Mouse (Mus musculus): Measurements from ENCODE around the gene Atp10a.

The Atp10a gene

DNA sequence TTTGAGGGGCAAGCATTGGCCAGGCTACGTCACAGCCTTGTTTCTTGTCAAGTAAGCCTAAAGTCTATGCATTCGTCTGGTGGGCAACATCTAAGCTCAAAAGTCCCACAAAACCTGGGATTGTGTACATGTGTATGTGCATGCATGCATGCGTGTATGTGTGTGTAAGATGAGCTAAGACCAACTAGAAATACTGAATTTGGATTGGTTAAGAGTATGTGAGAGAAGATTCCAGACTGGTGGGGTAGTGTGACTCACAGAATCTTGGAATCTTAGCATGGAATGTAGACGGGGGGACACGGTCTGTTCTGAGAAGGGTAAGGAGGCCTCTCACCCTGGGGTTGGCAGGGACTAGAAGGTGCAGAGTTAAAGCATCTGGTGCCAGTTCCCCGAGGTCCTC lies at the start of gene Atp10a:
TSS of gene Atp10a (plus strand) at position 301 of the 400 bp plus-strand sequence.
- no peak for DNase-seq (ENCODE audit: low read depth, low spot score)

DNA sequence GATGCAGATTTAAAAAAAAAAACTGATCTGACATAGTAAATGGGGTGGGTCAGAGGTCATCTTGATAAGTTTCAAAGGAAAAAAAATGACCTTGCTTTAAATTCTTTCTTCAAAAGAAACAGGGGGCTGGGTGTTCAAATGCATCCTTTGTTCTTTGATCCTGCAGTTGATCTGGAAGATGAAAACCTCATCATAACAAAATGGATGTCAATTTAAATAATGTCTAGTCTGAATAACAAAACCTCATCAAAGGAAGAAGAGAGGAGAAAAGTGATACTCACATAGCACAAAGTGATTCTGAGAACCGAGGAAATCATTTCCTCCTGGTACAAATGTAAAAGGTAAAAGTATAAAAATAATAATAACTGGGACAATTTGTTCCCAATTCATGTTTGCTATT lies 37.9 kb upstream of the Atp10a start:
- DNase-seq (ENCODE audit: low read depth, low spot score) = no peak

GRCm38 (mm10) chr7:58626305-58627155 lies 29.4 kb upstream of the Atp10a start:
- no peak for DNase-seq (ENCODE audit: low read depth, low spot score)

- DNase-seq (ENCODE audit: low read depth, low spot score) = no peak
Measured at GRCm38 (mm10) chr7:58627381-58627780, 28.6 kb upstream of the Atp10a start.

GRCm38 (mm10) chr7:58629233-58629632 lies 26.7 kb upstream of the Atp10a start:
- DNase-seq (ENCODE audit: low read depth, low spot score) = no peak

DNA sequence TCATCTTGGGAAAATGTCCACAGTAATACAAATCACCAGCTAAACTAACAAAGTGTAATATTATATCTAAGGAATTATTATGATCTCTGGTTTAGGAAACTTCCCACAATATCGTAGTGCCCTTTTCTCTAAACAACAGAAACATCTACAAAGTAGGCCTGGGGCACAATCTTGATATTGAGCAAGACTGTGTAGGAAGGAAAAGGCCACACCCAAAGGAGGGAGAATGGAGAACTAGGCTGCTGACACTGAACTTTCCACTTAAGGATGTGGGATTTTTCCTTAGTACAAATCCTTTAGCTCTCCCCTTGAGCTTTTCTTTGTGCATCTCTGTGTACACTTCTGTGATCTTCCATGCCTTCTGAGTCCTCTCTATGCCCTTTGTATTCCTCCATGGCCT lies 22.3 kb upstream of the Atp10a start:
- no peak for DNase-seq (ENCODE audit: low read depth, low spot score)

DNA sequence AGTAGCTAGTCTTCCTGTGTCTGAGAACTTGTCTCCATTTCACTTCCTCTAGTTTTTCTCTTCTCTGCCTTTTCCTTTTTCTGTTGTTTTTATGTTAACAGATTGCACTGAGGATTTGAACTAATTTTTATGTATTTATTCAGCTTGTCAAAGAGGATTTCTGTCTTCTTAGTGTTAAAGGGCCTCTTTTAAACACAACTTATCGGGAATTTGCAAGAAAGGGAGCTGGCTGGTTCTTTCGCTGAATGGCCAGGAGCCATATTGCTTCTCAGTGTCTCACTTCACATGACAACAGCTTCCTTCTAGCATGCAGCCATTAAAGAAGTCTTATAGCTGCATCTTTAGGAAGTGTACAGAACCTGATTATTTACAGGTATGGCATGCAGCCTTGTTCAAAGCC lies 16.3 kb upstream of the Atp10a start:
- no peak for DNase-seq (ENCODE audit: low read depth, low spot score)

DNA sequence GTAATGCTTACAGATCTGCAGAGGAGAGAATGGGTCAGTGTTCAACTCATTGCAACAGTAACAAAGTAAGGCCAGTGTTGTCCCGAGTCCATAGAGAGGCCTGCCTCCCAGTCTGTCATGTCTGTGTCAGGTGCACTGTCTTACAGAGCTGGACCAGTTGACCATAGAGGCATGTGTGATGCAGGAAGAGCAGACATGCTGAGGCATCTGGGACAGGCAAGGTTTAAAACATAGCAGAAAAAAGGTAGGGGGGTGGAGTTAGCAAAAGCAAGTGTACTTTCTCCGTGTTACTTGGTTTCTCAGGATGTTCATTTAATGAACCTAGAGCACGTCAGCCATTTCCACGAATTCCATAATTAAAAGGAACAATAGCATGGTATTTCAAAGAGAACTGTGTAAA lies 15.5 kb upstream of the Atp10a start:
- DNase-seq (ENCODE audit: low read depth, low spot score) = no peak

GRCm38 (mm10) chr7:58641916-58642315 lies 14.1 kb upstream of the Atp10a start:
- DNase-seq (ENCODE audit: low read depth, low spot score) = no peak

- DNase-seq (ENCODE audit: low read depth, low spot score) = no peak
Measured at GRCm38 (mm10) chr7:58647404-58647803, 8.6 kb upstream of the Atp10a start.

GRCm38 (mm10) chr7:58657913-58658789 lies 2.2 kb downstream of the Atp10a start:
- no peak for DNase-seq (ENCODE audit: low read depth, low spot score)

- DNase-seq (ENCODE audit: low read depth, low spot score) = no peak
Measured at GRCm38 (mm10) chr7:58658790-58659405, 2.9 kb downstream of the Atp10a start.

GRCm38 (mm10) chr7:58660046-58660445 lies 4.1 kb downstream of the Atp10a start:
- no peak for DNase-seq (ENCODE audit: low read depth, low spot score)

- no peak for DNase-seq (ENCODE audit: low read depth, low spot score)
Measured at GRCm38 (mm10) chr7:58660665-58661064, 4.7 kb downstream of the Atp10a start.

GRCm38 (mm10) chr7:58661076-58661475 lies 5.1 kb downstream of the Atp10a start:
- no peak for DNase-seq (ENCODE audit: low read depth, low spot score)

GRCm38 (mm10) chr7:58668617-58669016 lies 12.7 kb downstream of the Atp10a start:
- no peak for DNase-seq (ENCODE audit: low read depth, low spot score)

- DNase-seq (ENCODE audit: low read depth, low spot score) = no peak
Measured at GRCm38 (mm10) chr7:58676075-58676474, 20.1 kb downstream of the Atp10a start.

- DNase-seq (ENCODE audit: low read depth, low spot score) = no peak
Measured at GRCm38 (mm10) chr7:58677111-58677805, 21.3 kb downstream of the Atp10a start.

- no peak for DNase-seq (ENCODE audit: low read depth, low spot score)
Measured at GRCm38 (mm10) chr7:58685967-58686366, 30.0 kb downstream of the Atp10a start.

- no peak for DNase-seq (ENCODE audit: low read depth, low spot score)
Measured at GRCm38 (mm10) chr7:58686573-58686972, 30.6 kb downstream of the Atp10a start.

GRCm38 (mm10) chr7:58686997-58687396 lies 31.0 kb downstream of the Atp10a start:
- no peak for DNase-seq (ENCODE audit: low read depth, low spot score)

All from c-Kit-negative CD71-positive TER-119-positive erythroid progenitor cells, embryonic 14.5 days (primary cell).